Mouse (Mus musculus): ENCODE results near the gene Ccn5. TPM values are rescaled to one million over a fixed set of nuclear protein-coding genes. Genes with fewer than 3 reads are reported as not detected.

Gene Ccn5
- total and polyA plus RNA-seq, 2 experiments from 2014 or later, result 0.31 TPM; not detected in 1

- H3K27me3 ChIP-seq (ENCODE audit: insufficient read depth, low read length), result no peaks in the 10 kb centered on the region
- ATAC-seq (no peak), DNase-seq (no peak)
- no peaks in the 10 kb centered on the region for H3K9me3 ChIP-seq (ENCODE audit: low read length)
- WGBS, result 89% methylated on average over 5 of the region's 5 CpGs
- no peaks in the 10 kb centered on the region for H3K4me1 ChIP-seq (ENCODE audit: insufficient read depth)
- H3K9ac ChIP-seq, result no peak overlapping the region
- TF ChIP-seq CTCF (IDR thresholded peaks at IDR 0.05; ENCODE audit: low read depth), result no peak
- no peak overlapping the region for H3K27ac ChIP-seq (ENCODE audit: low read depth, low read length)
- H3K36me3 ChIP-seq (ENCODE audit: insufficient read depth), result no peaks in the 10 kb centered on the region; the same call in 1 of the 2 replicates
- H3K4me2 ChIP-seq (ENCODE audit: low read depth), result no peak overlapping the region
- H3K4me3 ChIP-seq (ENCODE audit: low read depth, low read length), result no peak overlapping the region
These were observed 44.6 kb downstream of the Ccn5 start for GRCm38 (mm10) chr2:163865311-163865710.

GRCm38 (mm10) chr2:163866061-163866460 is 45.4 kb downstream of the Ccn5 start:
- Histone ChIP-seq H3K4me2 (ENCODE audit: low read depth) (no peak overlapping the region), H3K27ac (ENCODE audit: low read depth, low read length) (no peak overlapping the region), H3K36me3 (ENCODE audit: insufficient read depth) (no peaks in the 10 kb centered on the region; the same call in 1 of the 2 replicates), H3K9ac (no peak overlapping the region), H3K4me1 (ENCODE audit: insufficient read depth) (no peaks in the 10 kb centered on the region), H3K4me3 (ENCODE audit: low read depth, low read length) (no peak overlapping the region), H3K9me3 (ENCODE audit: low read length) (no peaks in the 10 kb centered on the region), H3K27me3 (ENCODE audit: insufficient read depth, low read length) (no peaks in the 10 kb centered on the region)
- TF ChIP-seq CTCF (IDR thresholded peaks at IDR 0.05; ENCODE audit: low read depth), result no peak
- no peak for ATAC-seq
- 92% methylated on average over 9 of the region's 9 CpGs for WGBS
- no peak for DNase-seq

DNA sequence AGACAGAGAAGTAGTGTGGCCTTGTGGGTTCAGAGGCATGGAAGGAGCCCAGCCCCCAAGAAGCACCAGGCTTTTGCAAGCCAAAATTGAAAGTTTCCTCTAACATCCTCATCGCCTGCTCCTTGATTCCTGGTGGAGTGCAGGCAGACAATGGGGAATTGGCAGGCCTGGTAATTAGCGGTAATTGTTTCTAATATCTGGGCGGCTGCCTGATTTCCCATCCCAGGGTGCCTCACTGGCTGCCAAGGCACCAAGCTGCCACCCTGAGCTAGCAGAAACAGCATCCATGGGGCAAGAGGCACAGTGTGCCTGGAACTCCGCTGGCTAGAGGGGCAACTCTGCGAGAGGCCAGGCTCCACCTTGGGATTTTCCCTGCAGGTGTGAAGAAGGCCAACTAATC is 49.1 kb downstream of the Ccn5 start:
- peak; percentile 44 for DNase-seq
- Histone ChIP-seq H3K4me1 (ENCODE audit: insufficient read depth) (no peaks in the 10 kb centered on the region), H3K9me3 (ENCODE audit: low read length) (no peaks in the 10 kb centered on the region), H3K27ac (ENCODE audit: low read depth, low read length) (no peak overlapping the region), H3K9ac (no peak overlapping the region), H3K27me3 (ENCODE audit: insufficient read depth, low read length) (no peaks in the 10 kb centered on the region), H3K36me3 (ENCODE audit: insufficient read depth) (no peaks in the 10 kb centered on the region; the same call in 1 of the 2 replicates), H3K4me2 (ENCODE audit: low read depth) (no peak overlapping the region), H3K4me3 (ENCODE audit: low read depth, low read length) (no peak overlapping the region)
- WGBS, result 32% methylated on average over 5 of the region's 5 CpGs
- ATAC-seq, result peak; percentile 59; the same call in 1 of the 2 replicates
- TF ChIP-seq CTCF (IDR thresholded peaks at IDR 0.05; ENCODE audit: low read depth), result no peak

- ATAC-seq (no peak), DNase-seq (no peak)
- no peak overlapping the region for H3K4me2 ChIP-seq (ENCODE audit: low read depth)
- H3K36me3 ChIP-seq (ENCODE audit: insufficient read depth), result no peaks in the 10 kb centered on the region; the same call in 1 of the 2 replicates
- no peak overlapping the region for H3K9ac ChIP-seq
- no peak overlapping the region for H3K27ac ChIP-seq (ENCODE audit: low read depth, low read length)
- no peak overlapping the region for H3K4me3 ChIP-seq (ENCODE audit: low read depth, low read length)
- no peaks in the 10 kb centered on the region for H3K4me1 ChIP-seq (ENCODE audit: insufficient read depth)
- 74% methylated on average over 4 of the region's 4 CpGs for WGBS
- H3K27me3 ChIP-seq (ENCODE audit: insufficient read depth, low read length), result no peaks in the 10 kb centered on the region
- H3K9me3 ChIP-seq (ENCODE audit: low read length), result no peaks in the 10 kb centered on the region
- no peak for TF ChIP-seq CTCF (IDR thresholded peaks at IDR 0.05; ENCODE audit: low read depth)
These were observed 50.6 kb downstream of the Ccn5 start for GRCm38 (mm10) chr2:163871266-163871665.

DNA sequence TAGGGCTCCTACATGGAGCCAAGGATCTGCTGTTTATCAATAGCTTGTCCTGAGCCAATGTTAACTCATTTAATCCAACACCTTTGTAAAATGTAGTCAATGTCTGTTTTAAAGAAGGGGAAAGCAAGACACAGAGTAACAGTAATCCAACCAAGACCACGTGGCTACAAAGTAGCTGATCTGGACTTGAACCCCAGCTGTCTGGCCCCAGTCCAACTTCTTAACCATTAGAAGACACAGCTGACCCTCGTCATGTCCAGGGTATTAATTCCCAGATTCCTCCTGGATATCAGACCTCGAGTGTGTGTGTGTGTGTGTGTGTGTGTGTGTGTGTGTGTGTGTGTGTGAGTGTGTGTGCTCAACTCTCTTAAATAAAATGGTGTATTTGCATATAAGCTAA is 51.2 kb downstream of the Ccn5 start:
- WGBS, result 60% methylated on average over 3 of the region's 3 CpGs
- DNase-seq (no peak), ATAC-seq (no peak)
- Histone ChIP-seq H3K27me3 (ENCODE audit: insufficient read depth, low read length) (no peaks in the 10 kb centered on the region), H3K4me3 (ENCODE audit: low read depth, low read length) (no peak overlapping the region), H3K9ac (no peak overlapping the region), H3K27ac (ENCODE audit: low read depth, low read length) (no peak overlapping the region), H3K36me3 (ENCODE audit: insufficient read depth) (no peaks in the 10 kb centered on the region), H3K9me3 (ENCODE audit: low read length) (no peaks in the 10 kb centered on the region), H3K4me2 (ENCODE audit: low read depth) (no peak overlapping the region), H3K4me1 (ENCODE audit: insufficient read depth) (no peaks in the 10 kb centered on the region)
- no peak for TF ChIP-seq CTCF (IDR thresholded peaks at IDR 0.05; ENCODE audit: low read depth)

- no peak overlapping the region for H3K9ac ChIP-seq
- H3K4me2 ChIP-seq (ENCODE audit: low read depth), result no peak overlapping the region
- no peak overlapping the region for H3K27ac ChIP-seq (ENCODE audit: low read depth, low read length)
- no peaks in the 10 kb centered on the region for H3K4me1 ChIP-seq (ENCODE audit: insufficient read depth)
- 0 out of 2 replicates have a peak, but pooled peaks have one; percentile 34 for ATAC-seq
- H3K4me3 ChIP-seq (ENCODE audit: low read depth, low read length), result no peak overlapping the region
- H3K27me3 ChIP-seq (ENCODE audit: insufficient read depth, low read length), result no peaks in the 10 kb centered on the region
- TF ChIP-seq CTCF (IDR thresholded peaks at IDR 0.05; ENCODE audit: low read depth), result no peak
- 24% methylated on average over 5 of the region's 5 CpGs for WGBS
- no peak for DNase-seq
- H3K9me3 ChIP-seq (ENCODE audit: low read length), result no peaks in the 10 kb centered on the region
- H3K36me3 ChIP-seq (ENCODE audit: insufficient read depth), result no peaks in the 10 kb centered on the region
These were observed 54.2 kb downstream of the Ccn5 start for GRCm38 (mm10) chr2:163874877-163875276.

- H3K4me2 ChIP-seq (ENCODE audit: low read depth), result no peak overlapping the region
- H3K4me1 ChIP-seq (ENCODE audit: insufficient read depth), result no peaks in the 10 kb centered on the region
- H3K9me3 ChIP-seq (ENCODE audit: low read length), result no peaks in the 10 kb centered on the region
- no peak overlapping the region for H3K9ac ChIP-seq
- 48% methylated on average over 7 of the region's 7 CpGs for WGBS
- ATAC-seq (peak; percentile 76), DNase-seq (peak; percentile 65)
- no peak overlapping the region for H3K27ac ChIP-seq (ENCODE audit: low read depth, low read length)
- H3K4me3 ChIP-seq (ENCODE audit: low read depth, low read length), result no peak overlapping the region
- TF ChIP-seq CTCF (IDR thresholded peaks at IDR 0.05; ENCODE audit: low read depth), result no peak
- no peaks in the 10 kb centered on the region for H3K27me3 ChIP-seq (ENCODE audit: insufficient read depth, low read length)
- no peaks in the 10 kb centered on the region for H3K36me3 ChIP-seq (ENCODE audit: insufficient read depth)
These were observed 54.8 kb downstream of the Ccn5 start for GRCm38 (mm10) chr2:163875484-163875883.

All from forebrain, postnatal 0 days (tissue).